Mouse (Mus musculus): ENCODE results near the gene Srm.

GRCm38 (mm10) chr4:148638302-148638701, 47.0 kb downstream of the Srm start:
- TF ChIP-seq POLR2A (IDR thresholded peaks at IDR 0.05; ENCODE audit: borderline replicate concordance, low read depth, low read length) (no peak), CTCF (IDR thresholded peaks at IDR 0.05; ENCODE audit: low read depth, low read length) (no peak)

All from bone marrow macrophage, adult 2 months (primary cell).